Mouse (Mus musculus) thymus, postnatal 0 days (tissue): Measurements from ENCODE around the gene Ccdc137. TPM values are rescaled to one million over a fixed set of nuclear protein-coding genes. Genes with fewer than 3 reads are reported as not detected.
"Not testable (repeated sequence)": the region's sequence is repeated elsewhere in the genome, so short reads cannot be mapped to it uniquely, and the experiment has no call there.

Source experiments
- DNase-seq: peaks from one replicate; pipeline ENCODE4 v3.0.0-alpha.2; 2015; ENCODE audit warnings: low spot score
- polyA plus RNA-seq: library from polyadenylated mRNA; unstranded; fragments of >200 nt; fragmentation: Nextera tagmentation; extraction: Ambion mirVana; gene quantifications from 2 replicates; pipeline ENCODE4 v1.2.1, GENCODE M21; 2015

Gene Ccdc137
- polyA plus RNA-seq: 30.0 and 33.3 TPM in 2 replicates

GRCm38 (mm10) chr11:120457772-120458751, at the start of gene Ccdc137, which contains the start of gene Oxld1:
Gene Ccdc137, plus strand, starts transcription at chr11:120458115.
Gene Oxld1, minus strand, starts transcription at chr11:120458068.
- DNase-seq: peak; percentile 83

GRCm38 (mm10) chr11:120413621-120414020, 44.3 kb upstream of the Ccdc137 start:
- not testable (repeated sequence) for DNase-seq

GRCm38 (mm10) chr11:120417852-120418251, 40.1 kb upstream of the Ccdc137 start:
- no peak for DNase-seq

GRCm38 (mm10) chr11:120418592-120418991, 39.3 kb upstream of the Ccdc137 start:
- DNase-seq: no peak

GRCm38 (mm10) chr11:120422651-120423568, 35.0 kb upstream of the Ccdc137 start:
- DNase-seq: no peak

GRCm38 (mm10) chr11:120423569-120424295, 34.2 kb upstream of the Ccdc137 start:
- DNase-seq: peak; percentile 61

GRCm38 (mm10) chr11:120426727-120427126, 31.2 kb upstream of the Ccdc137 start:
- no peak for DNase-seq

GRCm38 (mm10) chr11:120437152-120437856, 20.6 kb upstream of the Ccdc137 start, which contains the start of gene Nploc4:
Gene Nploc4, minus strand, starts transcription at chr11:120437708.
- peak; percentile 86 for DNase-seq

GRCm38 (mm10) chr11:120437857-120438385, 20.0 kb upstream of the Ccdc137 start:
- no peak for DNase-seq

GRCm38 (mm10) chr11:120442344-120442743, 15.6 kb upstream of the Ccdc137 start, which contains the start of gene Tspan10:
Gene Tspan10, plus strand, starts transcription at chr11:120442644.
- no peak for DNase-seq

- DNase-seq: no peak
These were observed 15.1 kb upstream of the Ccdc137 start for GRCm38 (mm10) chr11:120442765-120443280.

- no peak for DNase-seq
These were observed 13.8 kb upstream of the Ccdc137 start for GRCm38 (mm10) chr11:120444106-120444505.

- no peak for DNase-seq
These were observed 12.4 kb upstream of the Ccdc137 start for GRCm38 (mm10) chr11:120445475-120445874.

GRCm38 (mm10) chr11:120447179-120447578, 10.7 kb upstream of the Ccdc137 start:
- no peak for DNase-seq

GRCm38 (mm10) chr11:120452246-120452645, 5.7 kb upstream of the Ccdc137 start:
- no peak for DNase-seq

GRCm38 (mm10) chr11:120453306-120453705, 4.6 kb upstream of the Ccdc137 start, which contains the start of gene Pde6g:
Gene Pde6g, minus strand, starts transcription at chr11:120453500.
- no peak for DNase-seq

GRCm38 (mm10) chr11:120454965-120455364, 3.0 kb upstream of the Ccdc137 start:
- DNase-seq: no peak

- no peak for DNase-seq
These were observed 2.5 kb upstream of the Ccdc137 start for GRCm38 (mm10) chr11:120455413-120455812.

GRCm38 (mm10) chr11:120457370-120457769, 545 bp upstream of the Ccdc137 start:
- no peak for DNase-seq
